ENCODE assay signal across 22 mouse cellular contexts in the genomic region with DNA sequence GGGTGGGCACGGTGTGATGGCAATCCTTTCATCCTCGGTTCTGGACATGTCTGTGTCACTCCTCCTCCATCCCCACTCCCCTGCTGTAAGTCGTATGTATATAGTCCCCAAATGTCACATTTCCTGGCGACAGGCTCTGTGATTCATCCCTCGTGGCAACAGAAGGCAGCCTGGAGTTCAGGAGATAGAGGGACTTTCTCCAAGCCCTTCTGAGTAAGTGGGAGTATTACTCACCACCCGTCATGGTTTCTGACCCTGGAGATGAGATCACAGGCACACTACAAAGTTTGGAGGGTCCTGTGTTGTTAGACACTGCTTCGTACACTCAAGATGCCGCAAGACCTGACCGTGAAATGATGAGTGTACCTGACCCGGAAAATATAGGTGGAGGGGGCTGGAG.
"Had no signal": no experiment of that assay in that cellular context is flagged by ENCODE, and none has a peak within 500 bp of the region (broad histone marks: within the 10 kb centered on the region; RNA-seq: fewer than 3 reads in every experiment).

No protein-coding gene starts in this region.

- H3K4me1 ChIP-seq: midbrain, embryonic 10.5 days; midbrain, embryonic 13.5 days had no signal

- H3K27ac ChIP-seq: left cerebral cortex, adult 2 months; limb, embryonic 12.5 days; limb, embryonic 15.5 days; liver, embryonic 14.5 days; lung, embryonic 15.5 days; midbrain, embryonic 10.5 days; midbrain, embryonic 13.5 days; neural tube, embryonic 13.5 days; stomach, embryonic 15.5 days had no signal

- H3K36me3 ChIP-seq: limb, embryonic 12.5 days; limb, embryonic 15.5 days; lung, embryonic 15.5 days; midbrain, embryonic 10.5 days; midbrain, embryonic 13.5 days; neural tube, embryonic 13.5 days; stomach, embryonic 15.5 days had no signal

- DNase-seq: kidney, postnatal 10 days; kidney, postnatal 36 days; layer of hippocampus, postnatal 36 days; left cerebral cortex, postnatal 4 days; liver, postnatal 0 days; lung, postnatal 10 days; lung, postnatal 36 days; retina, postnatal 1 day; right cerebral cortex, postnatal 25 days; spleen, adult 18-20 months; thymus, postnatal 25 days had no signal

- H3K4me3 ChIP-seq: left cerebral cortex, adult 2 months; limb, embryonic 12.5 days; limb, embryonic 15.5 days; lung, embryonic 15.5 days; megakaryocyte, embryonic 14.5 days; midbrain, embryonic 10.5 days; midbrain, embryonic 13.5 days; myocyte; neural tube, embryonic 13.5 days; stomach, embryonic 15.5 days had no signal

- H3K9me3 ChIP-seq: limb, embryonic 12.5 days; limb, embryonic 15.5 days; lung, embryonic 15.5 days; midbrain, embryonic 10.5 days; midbrain, embryonic 13.5 days; neural tube, embryonic 13.5 days; stomach, embryonic 15.5 days had no signal

- H3K27me3 ChIP-seq: limb, embryonic 12.5 days; limb, embryonic 15.5 days; lung, embryonic 15.5 days; megakaryocyte, embryonic 14.5 days; midbrain, embryonic 13.5 days; neural tube, embryonic 13.5 days; stomach, embryonic 15.5 days had no signal
